Mouse (Mus musculus) hindbrain, embryonic 13.5 days (tissue): ENCODE measurements around the gene Vwa7. TPM values are rescaled to one million over a fixed set of nuclear protein-coding genes. Genes with fewer than 3 reads are reported as not detected.
"Not testable (repeated sequence)": the region's sequence is repeated elsewhere in the genome, so short reads cannot be mapped to it uniquely, and the experiment has no call there.

Experiments used
- ATAC-seq: fragments of 200-750 bp; cut with Nextera tagmentation; 2 replicates; pipeline ENCODE4 v1.8.0; 2017; ENCODE audit warnings: moderate TSS enrichment; ENCODE audit not compliant: low FRiP score
- H3K27ac ChIP-seq: fragments of 300-500 bp; sonication (generic); 2 replicates; pipeline ENCODE4 v1.5.1; 2015; ENCODE audit warnings: inconsistent platforms, mild to moderate bottlenecking, moderate library complexity
- H3K27me3 ChIP-seq: fragments of 300-500 bp; sonication (generic); 2 replicates; pipeline ENCODE4 v1.6.1; 2015; ENCODE audit warnings: mild to moderate bottlenecking, inconsistent platforms
- H3K36me3 ChIP-seq: fragments of 300-500 bp; sonication (generic); 2 replicates; pipeline ENCODE4 v1.6.1; 2015; ENCODE audit warnings: mild to moderate bottlenecking, inconsistent platforms
- H3K4me1 ChIP-seq: fragments of 300-500 bp; sonication (generic); replicated peaks from 2 replicates; pipeline ENCODE4 v1.6.1; 2015; ENCODE audit warnings: inconsistent platforms
- H3K4me2 ChIP-seq: fragments of 300-500 bp; sonication (generic); 2 replicates; pipeline ENCODE4 v1.6.1; 2015; ENCODE audit warnings: inconsistent platforms, mild to moderate bottlenecking, moderate library complexity
- H3K4me3 ChIP-seq: fragments of 300-500 bp; sonication (generic); 2 replicates; pipeline ENCODE4 v1.5.1; 2015; ENCODE audit warnings: mild to moderate bottlenecking, inconsistent platforms
- H3K9ac ChIP-seq: fragments of 300-500 bp; sonication (generic); 2 replicates; pipeline ENCODE4 v1.6.1; 2015; ENCODE audit warnings: mild to moderate bottlenecking, inconsistent platforms
- H3K9me3 ChIP-seq: fragments of 300-500 bp; sonication (generic); 2 replicates; pipeline ENCODE4 v1.6.1; 2016; ENCODE audit warnings: inconsistent platforms
- WGBS: fragments of 180-500 bp; shearing (Covaris S2); methylation state at CpG from one replicate; pipeline ENCODE4 v1.1.7; 2015; 5-methylcytosine and 5-hydroxymethylcytosine counted together
- polyA plus RNA-seq: library from polyadenylated mRNA; unstranded; fragments of >200 nt; fragmentation: Nextera tagmentation; extraction: Ambion mirVana; gene quantifications from 2 replicates; pipeline ENCODE4 v1.2.1, GENCODE M21; 2015

Gene Vwa7
- polyA plus RNA-seq, 1 experiment from 2014 or later: 0.18 TPM

DNA sequence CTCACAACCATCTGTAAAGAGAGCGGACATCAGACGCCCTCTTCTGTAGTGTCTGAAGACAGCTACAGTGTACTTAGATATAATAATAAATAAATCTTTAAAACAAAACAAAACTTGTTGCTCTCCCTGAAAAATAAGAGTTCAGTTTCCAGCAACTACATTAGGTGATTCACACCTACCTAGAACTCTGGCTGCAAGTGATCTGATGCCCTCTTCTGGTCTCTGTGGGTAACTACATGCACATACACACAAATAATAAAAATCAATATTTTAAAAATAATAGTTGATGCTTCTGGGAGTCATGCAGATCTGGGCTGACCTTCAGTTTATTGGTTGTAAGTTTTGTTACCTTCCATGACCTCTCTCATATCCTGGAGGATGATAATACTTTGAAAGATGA lies 32.2 kb upstream of the Vwa7 start:
- Histone ChIP-seq H3K4me2 (no peak overlapping the region), H3K9me3 (no peaks in the 10 kb centered on the region), H3K27me3 (no peaks in the 10 kb centered on the region), H3K27ac (no peak overlapping the region), H3K9ac (no peak overlapping the region), H3K4me1 (peaks cover 24% of the 10 kb centered on the region), H3K4me3 (no peak overlapping the region), H3K36me3 (peaks cover 22% of the 10 kb centered on the region)
- WGBS: 78% methylated on average over 2 of the region's 2 CpGs
- ATAC-seq: no peak

DNA sequence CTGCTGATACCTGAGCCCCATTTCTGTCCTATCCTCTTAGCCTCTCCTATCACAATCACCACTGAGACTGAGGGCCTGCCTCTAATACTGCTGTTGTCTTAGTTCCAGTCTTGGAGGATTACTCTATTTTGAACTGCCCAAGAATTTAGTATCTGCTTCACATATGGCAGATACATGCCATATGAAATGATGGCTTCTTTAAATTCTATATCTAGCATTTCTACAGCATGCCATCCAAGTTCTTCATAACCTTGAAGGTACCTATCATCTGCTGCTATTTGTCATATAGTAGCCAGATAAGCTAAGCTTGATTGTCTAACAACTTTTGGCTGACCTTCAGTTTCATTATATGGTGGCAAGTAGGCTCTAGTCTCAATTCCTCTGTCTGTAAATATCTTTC lies 21.6 kb upstream of the Vwa7 start:
- H3K27me3 ChIP-seq: no peaks in the 10 kb centered on the region
- no peak overlapping the region for H3K9ac ChIP-seq
- H3K4me3 ChIP-seq: no peak overlapping the region
- H3K4me1 ChIP-seq: peaks cover 4% of the 10 kb centered on the region
- ATAC-seq: no peak
- no peak overlapping the region for H3K27ac ChIP-seq
- no peak overlapping the region for H3K4me2 ChIP-seq
- H3K9me3 ChIP-seq: no peaks in the 10 kb centered on the region
- H3K36me3 ChIP-seq: peaks cover 9% of the 10 kb centered on the region; the same call in 1 of the 2 replicates

GRCm38 (mm10) chr17:34995192-34995591 lies 21.2 kb upstream of the Vwa7 start:
- H3K27me3 ChIP-seq, H3K4me2 ChIP-seq, H3K9me3 ChIP-seq, H3K4me3 ChIP-seq, H3K4me1 ChIP-seq, H3K9ac ChIP-seq, H3K27ac ChIP-seq, H3K36me3 ChIP-seq, ATAC-seq: not testable (repeated sequence)
- 86% methylated on average over 4 of the region's 4 CpGs for WGBS

DNA sequence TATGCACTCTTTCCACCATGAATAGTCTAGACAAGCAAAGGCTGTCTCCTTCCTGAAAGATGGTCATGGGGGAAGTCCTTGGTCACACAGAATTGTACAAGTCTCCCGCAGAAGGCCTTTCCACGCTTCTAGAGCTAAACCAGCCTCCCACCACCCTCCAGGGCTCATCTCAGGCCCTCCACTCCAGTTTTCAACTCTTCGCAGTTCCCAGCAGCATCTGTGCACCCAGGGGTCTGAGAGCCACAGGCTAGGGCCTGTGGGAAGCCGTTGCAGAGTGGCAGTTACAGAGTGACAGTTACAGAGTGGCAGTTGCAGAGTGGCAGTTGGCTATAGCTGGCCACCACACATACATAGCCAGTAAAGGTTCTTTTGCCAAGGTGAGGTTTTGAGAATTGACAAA lies 20.5 kb upstream of the Vwa7 start:
- H3K4me2 ChIP-seq, H3K36me3 ChIP-seq, ATAC-seq, H3K27ac ChIP-seq, H3K4me3 ChIP-seq, H3K27me3 ChIP-seq, H3K9ac ChIP-seq, H3K4me1 ChIP-seq, H3K9me3 ChIP-seq: not testable (repeated sequence)
- 97% methylated on average over 4 of the region's 4 CpGs for WGBS

DNA sequence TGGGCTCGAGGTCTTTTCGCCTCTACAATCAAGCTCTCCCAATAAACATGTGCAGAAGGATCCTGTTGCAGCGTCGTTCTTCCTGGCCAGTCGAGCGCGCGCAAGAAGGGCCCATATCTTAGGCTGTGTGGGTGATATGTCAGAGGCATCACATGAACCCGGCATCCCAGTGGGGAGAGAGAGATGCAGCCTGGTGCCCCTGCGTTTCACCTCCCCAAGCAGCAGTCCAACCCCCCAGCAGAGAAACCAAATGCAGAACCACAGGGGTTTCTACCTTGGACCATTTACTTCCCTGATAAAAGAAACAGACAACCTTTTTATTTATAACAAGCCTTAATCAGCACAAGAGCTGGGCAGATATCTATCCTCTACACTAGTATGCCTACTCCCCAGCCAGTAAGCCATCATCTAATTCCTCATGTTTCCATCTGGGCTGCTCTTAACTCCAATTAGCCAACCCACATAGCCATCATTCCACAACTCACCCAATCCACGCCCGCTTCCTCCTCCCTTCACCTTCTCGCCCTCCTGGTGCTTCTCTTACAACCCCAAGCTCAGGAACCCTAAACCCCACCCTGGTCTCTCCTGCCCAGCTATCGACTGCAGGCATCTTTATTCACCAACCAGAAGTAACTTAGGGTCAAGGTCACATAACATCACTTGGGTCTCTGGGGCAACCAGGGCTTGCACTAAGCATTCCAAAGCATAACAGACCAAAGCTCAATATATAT lies 19.8 kb upstream of the Vwa7 start:
- Histone ChIP-seq H3K4me1 (peaks cover 10% of the 10 kb centered on the region), H3K36me3 (no peaks in the 10 kb centered on the region), H3K27me3 (no peaks in the 10 kb centered on the region), H3K9ac (no peak overlapping the region), H3K27ac (no peak overlapping the region), H3K9me3 (no peaks in the 10 kb centered on the region), H3K4me3 (no peak overlapping the region), H3K4me2 (no peak overlapping the region)
- ATAC-seq: no peak
- 86% methylated on average over 14 of the region's 14 CpGs for WGBS

- Histone ChIP-seq H3K27me3 (no peaks in the 10 kb centered on the region), H3K4me2 (no peak overlapping the region), H3K36me3 (no peaks in the 10 kb centered on the region), H3K9ac (peak overlapping the region; percentile 0; the same call in 1 of the 2 replicates), H3K9me3 (no peaks in the 10 kb centered on the region), H3K4me3 (no peak overlapping the region), H3K27ac (no peak overlapping the region), H3K4me1 (peaks cover 16% of the 10 kb centered on the region)
- ATAC-seq: no peak
- 82% methylated on average over 5 of the region's 5 CpGs for WGBS
These were observed 19.3 kb upstream of the Vwa7 start for GRCm38 (mm10) chr17:34997142-34997483.

DNA sequence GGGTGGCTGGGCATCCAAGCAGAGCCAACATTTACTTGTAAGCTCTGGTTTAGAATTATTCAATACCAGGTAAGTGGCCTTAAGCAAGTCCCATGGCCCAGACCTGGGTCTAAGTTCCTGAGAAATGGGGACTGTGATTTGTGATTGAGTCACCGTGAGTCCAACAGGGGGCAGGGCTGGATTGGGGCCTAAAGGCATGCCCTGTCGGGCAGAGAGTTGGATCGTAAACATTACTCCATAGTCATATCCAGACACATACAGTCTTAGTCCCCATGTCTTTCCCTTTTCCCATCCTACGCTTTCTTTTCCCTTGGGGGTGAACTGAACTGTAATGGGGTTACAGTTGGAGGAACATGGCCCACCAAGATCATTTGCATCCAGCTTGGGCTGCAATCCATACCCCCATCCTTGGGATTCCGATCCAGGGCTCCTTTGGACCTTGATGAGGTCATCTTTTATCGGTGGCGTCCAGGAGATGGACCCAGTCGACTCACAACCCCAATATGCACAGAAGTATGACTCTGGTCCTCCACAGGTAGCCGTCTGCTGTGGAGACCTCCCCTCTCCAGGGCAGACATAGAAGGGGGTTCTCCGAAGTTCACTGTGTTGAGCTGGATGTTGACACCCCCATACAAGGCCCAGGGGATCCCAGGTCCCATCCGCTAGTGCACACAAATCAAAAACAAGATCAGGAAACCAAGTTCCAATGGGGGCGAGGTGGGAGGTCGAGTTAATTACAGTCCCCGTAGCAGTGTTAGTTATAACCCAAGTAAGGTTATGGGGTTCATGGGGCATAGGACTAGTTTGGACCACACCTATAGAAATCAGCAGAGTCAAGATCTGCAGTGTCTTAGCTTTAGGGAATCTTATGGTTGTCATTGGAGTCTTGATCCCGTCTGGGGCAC lies 17.6 kb upstream of the Vwa7 start:
- peaks cover 32% of the 10 kb centered on the region for H3K4me1 ChIP-seq
- H3K4me3 ChIP-seq: no peak overlapping the region
- H3K9ac ChIP-seq: peak overlapping the region; percentile 46; the same call in 1 of the 2 replicates
- H3K27ac ChIP-seq: no peak overlapping the region
- 92% methylated on average over 15 of the region's 15 CpGs for WGBS
- no peaks in the 10 kb centered on the region for H3K9me3 ChIP-seq
- peak overlapping the region; percentile 100; the same call in 1 of the 2 replicates for H3K4me2 ChIP-seq
- ATAC-seq: no peak
- H3K36me3 ChIP-seq: no peaks in the 10 kb centered on the region
- H3K27me3 ChIP-seq: no peaks in the 10 kb centered on the region

- 22% methylated on average over 30 of the region's 32 CpGs for WGBS
- peak overlapping the region; percentile 100 for H3K4me2 ChIP-seq
- peak overlapping the region; percentile 90 for H3K4me3 ChIP-seq
- not testable (repeated sequence) for ATAC-seq, H3K27me3 ChIP-seq, H3K9me3 ChIP-seq
- peak overlapping the region; percentile 96; the same call in 1 of the 2 replicates for H3K27ac ChIP-seq
- peaks cover 11% of the 10 kb centered on the region for H3K36me3 ChIP-seq
- peaks cover 32% of the 10 kb centered on the region for H3K4me1 ChIP-seq
- H3K9ac ChIP-seq: peak overlapping the region; percentile 97
These were observed 16.3 kb upstream of the Vwa7 start for GRCm38 (mm10) chr17:34999871-35000716.

DNA sequence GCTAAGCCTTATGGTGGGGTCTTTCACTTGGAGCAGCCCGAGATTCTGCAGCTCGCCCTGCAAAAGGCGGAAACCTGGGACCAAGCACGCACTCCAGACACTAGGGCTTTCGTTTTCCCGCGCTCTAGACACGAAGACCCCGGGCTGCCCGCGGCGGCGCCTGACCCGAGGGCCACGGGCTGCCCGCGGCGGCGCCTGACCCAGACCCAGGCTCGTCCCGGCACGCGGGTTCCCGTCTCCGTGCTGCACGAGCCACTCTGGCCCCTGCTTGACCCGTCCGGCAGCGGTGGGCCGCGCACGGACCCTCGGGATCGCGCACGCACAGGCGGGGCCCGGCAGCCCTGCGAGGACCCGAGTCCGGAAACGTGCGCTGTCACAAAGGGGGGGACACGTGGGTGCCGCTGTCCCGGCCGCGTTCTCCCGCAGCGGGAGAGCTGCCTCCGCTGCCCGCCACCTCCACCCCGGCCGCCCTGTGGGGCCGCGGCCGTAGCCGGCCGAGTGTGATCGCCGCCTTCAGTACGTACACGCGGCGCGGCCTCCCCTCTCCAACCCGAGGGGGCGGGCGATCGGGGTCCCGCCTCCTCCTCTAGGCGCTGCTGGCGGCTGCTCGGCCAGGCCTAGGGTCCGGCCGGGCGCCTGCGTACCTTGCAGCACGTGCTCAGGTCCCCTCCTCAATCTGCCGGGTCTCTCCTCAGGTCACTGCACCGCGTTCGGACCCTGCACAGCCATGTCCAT lies 15.5 kb upstream of the Vwa7 start, which contains the start of gene Vars:
Gene Vars (plus strand): TSS at position 271 of the 735 bp plus-strand sequence.
- ATAC-seq: peak; percentile 90

DNA sequence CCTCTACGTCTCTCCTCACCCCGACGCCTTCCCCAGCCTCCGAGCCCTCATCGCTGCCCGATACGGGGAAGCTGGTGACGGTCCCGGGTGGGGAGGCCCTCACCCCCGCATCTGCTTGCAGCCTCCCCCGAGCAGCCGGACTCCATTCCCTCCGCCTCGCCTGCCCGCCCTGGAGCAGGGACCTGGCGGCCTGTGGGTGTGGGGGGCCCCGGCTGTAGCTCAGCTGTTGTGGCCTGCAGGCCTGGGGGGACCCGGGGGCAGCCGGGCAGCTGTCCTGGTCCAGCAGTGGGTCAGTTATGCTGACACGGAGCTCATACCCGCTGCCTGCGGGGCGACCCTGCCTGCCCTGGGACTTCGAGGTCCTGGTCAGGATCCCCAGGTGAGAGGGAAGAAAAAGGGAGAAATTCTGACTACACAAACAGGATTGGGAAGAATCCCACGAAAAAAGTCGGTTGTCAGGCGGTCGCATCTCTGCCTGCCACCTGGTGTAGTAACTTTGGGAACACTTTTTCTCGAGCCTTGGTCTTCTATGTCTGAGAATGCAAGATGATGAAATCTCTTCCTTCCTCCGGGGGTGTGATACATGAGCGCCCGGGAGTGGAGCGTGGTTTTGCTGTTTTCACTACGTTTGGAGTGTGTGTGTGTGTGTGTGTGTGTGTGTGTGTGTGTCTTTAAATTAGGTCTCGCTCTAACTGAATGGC lies 14.8 kb upstream of the Vwa7 start:
- 1% methylated on average over 35 of the region's 35 CpGs for WGBS
- no peaks in the 10 kb centered on the region for H3K27me3 ChIP-seq
- H3K9ac ChIP-seq: peak overlapping the region; percentile 97
- H3K36me3 ChIP-seq: peaks cover 24% of the 10 kb centered on the region
- ATAC-seq: no peak; the same call in 1 of the 2 replicates
- H3K9me3 ChIP-seq: no peaks in the 10 kb centered on the region
- peaks cover 32% of the 10 kb centered on the region for H3K4me1 ChIP-seq
- H3K4me3 ChIP-seq: peak overlapping the region; percentile 90
- H3K27ac ChIP-seq: peak overlapping the region; percentile 96
- H3K4me2 ChIP-seq: peak overlapping the region; percentile 100

More for the DNA sequence above, 15.5 kb upstream of the Vwa7 start, which contains the start of gene Vars:
- peaks cover 32% of the 10 kb centered on the region for H3K4me1 ChIP-seq
- peak within 1 kb of the TSS; percentile 97 for H3K9ac ChIP-seq
- H3K4me2 ChIP-seq: peak within 1 kb of the TSS; percentile 100
- no peaks in the 10 kb centered on the region for H3K9me3 ChIP-seq
- no peaks in the 10 kb centered on the region for H3K27me3 ChIP-seq
- under 1% methylated on average over 70 of the region's 83 CpGs for WGBS
- H3K4me3 ChIP-seq: peak within 1 kb of the TSS; percentile 90
- H3K36me3 ChIP-seq: peaks cover 19% of the 10 kb centered on the region
- peak within 1 kb of the TSS; percentile 96 for H3K27ac ChIP-seq
